Mouse (Mus musculus) G1E (cell line): ENCODE measurements around the gene Inava.

Experiments
- CTCF ChIP-seq: IDR thresholded peaks from 2 replicates; pipeline ENCODE4 v1.5.1; 2012; ENCODE audit warnings: low read depth, low read length, inconsistent platforms, mixed read lengths
- GATA2 ChIP-seq: IDR thresholded peaks from 2 replicates; pipeline ENCODE4 v1.6.1; 2012; ENCODE audit warnings: low read depth, low read length, inconsistent platforms, borderline replicate concordance
- POLR2AphosphoS5 ChIP-seq: IDR thresholded peaks from 2 replicates; pipeline ENCODE4 v1.6.1; 2012; ENCODE audit warnings: low read depth, low read length, inconsistent platforms; ENCODE audit not compliant: insufficient replicate concordance

DNA sequence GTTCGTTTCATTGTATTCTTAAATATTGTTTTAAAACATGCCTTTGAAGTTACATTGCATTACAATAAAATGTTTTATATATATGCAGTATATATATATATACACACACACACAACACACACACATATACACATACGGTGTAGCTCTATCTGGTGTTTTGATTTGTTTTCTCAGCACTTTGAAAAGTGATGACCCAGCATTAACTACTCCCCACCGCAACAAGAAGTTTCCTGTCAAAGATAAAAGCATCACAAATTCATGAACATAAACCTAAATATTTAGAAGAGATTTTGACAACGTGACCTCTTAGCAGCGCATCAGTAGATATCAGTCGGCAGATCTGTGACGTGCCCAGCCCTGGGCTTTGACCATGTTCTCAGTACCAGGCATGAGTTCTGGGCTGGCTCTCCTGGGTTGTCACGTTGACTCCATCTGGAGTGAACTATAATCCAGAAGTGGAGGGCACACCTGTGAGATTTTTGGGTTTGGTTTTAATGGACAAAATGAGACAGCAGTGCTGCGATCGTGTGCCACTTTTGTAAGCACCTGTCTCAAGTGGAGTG lies 20.5 kb upstream of the Inava start:
- TF ChIP-seq CTCF (no peak), GATA2 (no peak), POLR2AphosphoS5 (no peak)
